Mouse (Mus musculus): ENCODE results near the gene Olfr1263.

GRCm38 (mm10) chr2:89999845-90000244, 12.1 kb upstream of the Olfr1263 start, which contains the start of gene Olfr1262:
- TF ChIP-seq CTCF (IDR thresholded peaks at IDR 0.05; ENCODE audit: extremely low read depth, insufficient read depth, low read length): no peak
- TF ChIP-seq POLR2A (IDR thresholded peaks at IDR 0.05; ENCODE audit: extremely low read depth, insufficient read depth, low read length): no peak

Measured in cortical plate, adult 2 months (tissue).